Mouse (Mus musculus): ENCODE data around the gene Casp14.

DNA sequence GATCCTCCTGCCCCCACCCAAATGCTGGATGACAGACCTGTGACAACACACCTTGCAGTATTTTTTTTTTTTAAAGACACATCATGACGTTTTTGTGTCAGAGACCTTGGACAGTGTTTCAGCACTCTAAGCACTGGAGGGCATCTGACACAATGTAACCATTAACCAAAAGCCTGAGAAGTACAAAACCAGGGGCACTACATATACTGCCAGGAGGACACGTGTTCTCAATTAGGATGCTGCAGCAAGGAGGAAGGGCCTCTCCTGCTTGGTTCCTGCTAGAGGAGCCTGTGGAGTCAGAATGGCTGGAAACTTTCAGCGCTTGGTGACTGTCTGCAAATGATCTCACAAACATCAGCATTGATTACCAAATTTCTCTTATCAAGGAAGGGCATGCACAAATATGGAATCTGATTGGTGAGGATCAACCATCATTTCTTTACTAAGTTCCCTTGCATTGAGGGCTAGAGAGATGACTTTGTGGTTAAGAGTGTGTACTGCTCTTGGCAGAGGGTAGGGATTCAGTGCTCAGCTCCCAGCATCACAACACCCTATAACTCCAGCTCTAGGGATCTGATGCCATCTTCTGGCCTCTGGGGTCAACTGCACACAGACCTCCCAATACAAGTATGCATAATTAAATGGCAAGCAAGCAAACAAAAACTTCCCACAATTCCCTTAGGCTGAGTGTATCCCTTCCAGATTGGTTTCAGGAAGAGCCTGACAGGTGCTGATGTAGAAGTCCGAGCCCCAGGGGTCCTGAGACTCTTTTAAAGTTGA is 27.5 kb upstream of the Casp14 start:
- TF ChIP-seq CTCF (IDR thresholded peaks at IDR 0.05), result peak; percentile 31; the same call in 1 of the 2 replicates
- TF ChIP-seq EP300 (IDR thresholded peaks at IDR 0.05), result no peak

All from lung, postnatal 0 days (tissue).